Mouse (Mus musculus): Measurements from ENCODE around the gene Spryd7. TPM values are rescaled to one million over a fixed set of nuclear protein-coding genes. Genes with fewer than 3 reads are reported as not detected.
A peak's percentile ranks its signal among the peaks of the same experiment; 100 is the strongest.
"Not testable (repeated sequence)": the region's sequence is repeated elsewhere in the genome, so short reads cannot be mapped to it uniquely, and the experiment has no call there.

Spryd7 gene
- total RNA-seq (2022) = 10 to 100 TPM; 45.9 to 52.8 (median 49.5) TPM

DNA sequence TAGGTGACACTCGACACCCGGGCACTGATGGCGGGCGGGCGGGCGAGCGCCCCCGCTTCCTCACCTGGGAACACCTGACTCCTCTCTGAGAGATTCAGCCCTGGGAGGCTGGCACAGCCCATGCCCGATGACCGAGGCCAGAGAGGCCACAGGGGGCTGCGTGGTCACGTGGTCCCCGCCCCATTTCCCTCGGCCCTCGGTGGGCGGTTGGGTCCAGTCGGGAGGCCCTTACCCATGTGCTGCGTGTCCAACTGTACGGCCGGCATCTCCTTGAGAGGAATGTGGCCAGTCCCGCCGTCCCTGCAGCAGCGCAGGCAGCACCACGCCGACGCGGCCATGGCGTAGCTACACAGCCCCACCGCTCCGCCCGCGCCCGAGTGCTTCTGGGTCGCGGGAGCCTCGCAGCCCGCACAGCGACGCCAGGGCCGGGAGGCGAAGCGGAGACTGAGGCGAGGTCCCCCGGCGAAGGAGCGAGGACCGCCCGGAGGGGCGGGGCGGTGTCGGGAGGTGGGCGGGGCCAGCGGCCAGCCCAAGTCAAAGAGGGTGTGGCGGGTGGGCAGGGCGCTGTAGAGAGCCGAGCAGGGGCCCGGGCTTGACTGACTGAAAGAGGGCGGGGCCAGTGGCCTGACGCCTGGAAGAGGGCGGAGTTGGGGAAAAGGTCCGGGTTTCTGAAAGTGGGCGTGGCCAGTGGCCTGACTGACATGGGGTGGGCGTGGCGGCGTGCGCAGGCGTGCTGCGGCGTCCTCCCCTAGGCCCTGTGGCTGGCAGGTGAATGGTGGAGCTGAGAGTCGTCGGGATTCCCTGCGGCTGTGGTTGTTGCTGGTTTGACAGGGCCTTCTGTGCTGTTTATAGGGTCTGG, at the start of gene Spryd7:
Gene Spryd7, minus strand, starts transcription at position 598 of the 859 bp plus-strand sequence.
- DNase-seq (ENCODE audit: low spot score in 2 of 2) = peak; percentile 96 to 98

- not testable (repeated sequence) for DNase-seq (ENCODE audit: low spot score in 2 of 2)
These were observed 49.4 kb upstream of the Spryd7 start for GRCm38 (mm10) chr14:61606088-61606487.

- DNase-seq (ENCODE audit: low spot score in 2 of 2) = peak in 1 of 2 experiments; percentile 42
These were observed 47.4 kb upstream of the Spryd7 start for GRCm38 (mm10) chr14:61604081-61604480.

- DNase-seq (ENCODE audit: low spot score in 2 of 2) = peak in 1 of 2 experiments; percentile 25
These were observed 46.5 kb upstream of the Spryd7 start for GRCm38 (mm10) chr14:61603069-61603755.

DNA sequence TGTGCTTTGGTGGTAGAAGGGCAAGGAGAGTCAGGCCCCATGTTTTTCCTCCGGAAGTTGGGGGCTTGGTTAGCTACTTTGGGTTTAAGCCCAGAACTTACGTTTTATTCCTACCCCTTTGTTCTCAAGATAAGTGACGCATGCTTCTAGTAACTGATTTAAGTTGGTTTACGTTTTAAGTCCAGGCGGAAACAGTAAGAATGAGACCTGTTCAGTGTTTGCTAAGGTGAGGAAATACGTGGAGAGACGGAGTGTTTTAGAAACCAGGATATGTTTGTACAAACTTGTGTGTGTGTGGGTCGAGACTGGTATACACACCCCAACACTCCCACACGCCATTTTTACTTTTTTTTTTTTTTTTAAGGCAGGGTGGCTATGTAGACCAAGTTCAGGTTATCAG, 44.7 kb upstream of the Spryd7 start:
- DNase-seq (ENCODE audit: low spot score in 2 of 2) = no peak

GRCm38 (mm10) chr14:61599057-61599806, 42.5 kb upstream of the Spryd7 start:
- peak; percentile 73 to 85 for DNase-seq (ENCODE audit: low spot score in 2 of 2)

DNA sequence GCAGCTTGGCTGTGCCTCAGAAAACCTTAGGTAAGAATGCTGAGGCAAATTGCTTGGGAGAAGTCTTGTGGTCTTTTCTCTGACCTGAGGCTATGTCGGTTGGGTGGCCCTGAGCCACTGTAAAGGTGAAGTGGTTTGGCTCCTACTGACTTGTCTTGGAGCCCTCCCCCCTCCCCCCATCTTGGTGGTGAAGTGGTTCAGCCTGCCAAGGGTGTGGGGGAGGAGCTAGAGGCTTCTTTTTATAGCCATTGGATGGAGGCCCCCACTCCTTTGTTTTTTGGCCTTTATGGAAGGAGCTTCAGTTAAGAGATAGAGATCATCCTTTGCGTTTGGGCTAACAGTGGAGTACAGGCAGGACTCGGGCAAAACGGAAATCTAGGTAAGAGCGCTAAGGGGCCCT, 41.3 kb upstream of the Spryd7 start, which contains the start of gene Trim13:
Gene Trim13, plus strand, starts transcription at position 280 of the 400 bp plus-strand sequence.
- no peak for DNase-seq (ENCODE audit: low spot score in 2 of 2)

DNA sequence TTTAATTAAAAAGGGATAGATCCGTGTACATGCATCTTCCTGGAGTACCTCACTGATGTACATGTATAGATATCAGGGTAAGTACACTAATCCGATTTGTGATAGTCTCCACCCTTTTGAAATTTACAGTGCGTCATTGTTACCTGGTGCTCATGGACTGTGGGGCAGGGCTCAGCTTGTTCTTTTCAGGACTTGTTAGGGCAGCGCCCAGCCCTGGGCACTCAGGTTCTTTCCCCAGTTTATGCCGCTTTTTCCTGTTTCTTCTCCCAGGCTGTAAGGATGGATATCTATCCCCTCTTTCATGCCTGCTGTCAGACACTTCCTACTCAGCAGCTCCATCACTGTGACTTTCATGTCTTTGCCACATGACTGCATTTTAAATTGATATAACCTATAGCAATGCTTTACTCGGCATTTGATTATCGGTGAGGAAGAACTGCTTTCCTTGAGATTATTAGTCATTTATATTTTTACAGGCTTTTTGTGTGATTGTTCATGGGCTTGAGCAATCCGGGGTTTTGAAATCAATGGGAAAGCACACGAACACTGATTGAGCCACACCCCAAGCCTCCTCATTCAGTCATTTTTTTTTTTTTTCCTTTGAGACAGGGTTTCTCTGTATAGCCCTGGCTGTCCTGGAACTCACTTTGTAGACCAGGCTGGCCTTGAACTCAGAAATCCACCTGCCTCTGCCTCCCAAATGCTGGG, 40.2 kb upstream of the Spryd7 start:
- no peak for DNase-seq (ENCODE audit: low spot score in 2 of 2)

DNA sequence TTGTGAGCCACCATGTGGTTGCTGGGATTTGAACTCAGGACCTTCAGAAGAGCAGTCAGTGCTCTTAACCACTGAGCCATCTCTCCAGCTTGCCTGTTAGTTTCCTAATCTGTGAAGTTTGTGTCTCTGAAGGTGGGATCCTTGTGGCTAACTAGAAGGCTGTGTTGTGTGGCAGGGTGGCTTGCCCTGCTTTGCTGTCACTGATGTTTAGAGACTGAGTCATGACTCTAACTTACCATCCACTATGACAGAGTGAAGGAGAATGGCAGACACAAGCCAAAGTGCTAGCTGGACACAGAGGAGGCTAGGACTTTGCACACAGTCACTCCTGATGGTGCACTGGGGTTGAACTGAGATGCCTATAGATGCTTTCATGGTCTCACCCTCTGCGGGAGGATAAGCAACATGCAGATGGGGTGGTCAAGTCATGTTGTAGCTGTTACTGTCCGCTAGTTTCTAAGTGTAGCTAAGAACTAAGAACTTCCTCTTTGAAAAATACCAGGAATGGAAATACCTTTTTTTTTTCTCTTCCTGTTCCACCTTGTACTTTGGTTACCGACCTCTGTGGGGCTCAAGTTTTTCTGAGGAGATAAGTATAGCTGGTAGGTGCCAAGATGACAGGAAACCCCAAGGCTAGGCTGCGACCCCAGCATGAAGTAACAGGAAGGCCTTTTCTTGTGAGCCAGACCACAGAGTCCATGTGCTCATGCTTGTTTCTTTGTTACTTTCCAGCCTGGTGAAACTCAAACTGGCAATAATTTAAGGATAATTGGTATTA, 32.8 kb upstream of the Spryd7 start:
- no peak for DNase-seq (ENCODE audit: low spot score in 2 of 2)

DNA sequence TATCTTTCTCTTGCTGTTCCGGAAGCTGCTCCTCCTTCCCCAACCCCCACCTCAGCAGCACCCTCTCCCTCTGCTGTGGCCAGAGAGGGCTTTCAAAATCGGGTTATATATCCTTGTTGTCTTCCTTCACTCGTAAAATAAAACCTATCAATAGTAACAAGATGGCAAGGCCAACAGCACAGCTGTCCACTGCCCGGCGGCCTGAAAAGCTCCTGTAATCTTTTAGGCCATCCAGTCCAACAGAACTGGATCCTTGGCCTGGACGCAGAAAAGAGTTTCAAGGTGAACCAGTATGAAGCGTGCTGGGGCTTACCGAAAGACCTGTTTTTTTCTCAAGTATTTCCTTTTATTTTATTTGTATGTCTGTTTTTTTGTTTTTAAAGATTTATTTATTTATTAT, 19.3 kb upstream of the Spryd7 start:
- no peak for DNase-seq (ENCODE audit: low spot score in 2 of 2)

DNA sequence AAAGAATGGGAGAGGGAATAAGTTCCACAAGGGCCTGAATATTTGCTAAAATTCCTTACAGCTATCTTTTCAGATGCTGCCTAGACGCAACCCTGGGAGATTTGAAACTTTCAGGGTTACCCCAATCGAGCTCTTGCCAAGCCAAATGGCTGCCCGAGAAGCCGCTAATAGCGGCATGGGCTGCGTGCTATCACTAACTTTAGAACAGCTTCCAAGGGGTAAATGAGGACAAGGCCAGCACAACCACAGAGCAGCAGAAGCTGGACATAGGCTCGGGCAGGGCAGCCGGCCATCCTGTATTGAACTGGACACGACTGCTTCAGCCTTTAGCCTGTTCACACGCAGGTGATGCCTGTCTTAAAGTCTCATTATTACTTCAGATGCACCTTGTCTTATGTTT, 18.4 kb upstream of the Spryd7 start:
- no peak for DNase-seq (ENCODE audit: low spot score in 2 of 2)

DNA sequence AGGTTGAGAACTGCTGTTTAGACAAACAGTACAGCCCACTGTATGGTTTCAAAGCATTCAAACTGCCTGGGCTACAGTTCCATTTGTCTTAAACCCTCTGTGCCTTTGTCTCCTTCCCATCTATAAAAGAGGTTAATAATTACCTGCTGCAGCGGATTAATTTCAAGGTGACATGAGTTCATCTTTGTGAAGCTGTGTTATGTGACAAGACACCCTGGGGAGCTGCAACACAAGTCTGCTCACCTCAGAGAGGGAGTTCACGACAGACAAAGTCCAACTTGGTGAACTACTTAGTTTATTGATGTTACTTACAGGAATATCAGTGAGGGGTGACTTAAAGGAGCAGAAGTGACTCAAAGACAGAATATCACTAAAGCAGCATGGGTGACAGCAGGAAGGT, 15.4 kb upstream of the Spryd7 start:
- DNase-seq (ENCODE audit: low spot score in 2 of 2) = no peak

GRCm38 (mm10) chr14:61571366-61571765, 14.7 kb upstream of the Spryd7 start:
- DNase-seq (ENCODE audit: low spot score in 2 of 2) = peak; percentile 39 to 84

DNA sequence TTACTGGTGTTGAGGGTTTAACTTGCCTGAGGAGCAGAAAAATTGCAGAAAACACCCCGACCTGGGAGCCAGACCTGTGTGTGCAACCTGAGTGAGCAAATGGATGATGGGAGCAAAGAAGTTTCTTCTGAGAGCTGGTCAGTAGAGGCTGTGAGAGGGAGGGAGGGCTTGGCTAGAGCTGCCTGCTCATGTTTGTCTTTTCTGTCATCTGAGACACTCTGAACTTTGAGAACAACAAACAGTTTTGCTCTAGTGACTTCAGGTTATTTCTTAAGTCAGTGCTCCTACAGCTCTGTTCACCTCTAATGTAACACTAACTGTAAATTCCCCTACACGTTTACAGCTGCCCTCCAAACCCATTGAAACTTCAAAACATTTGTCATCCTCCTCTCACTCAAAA, 12.7 kb upstream of the Spryd7 start:
- DNase-seq (ENCODE audit: low spot score in 2 of 2) = no peak

- not testable (repeated sequence) for DNase-seq (ENCODE audit: low spot score in 2 of 2)
These were observed 9.5 kb upstream of the Spryd7 start for GRCm38 (mm10) chr14:61566211-61566610.

- no peak for DNase-seq (ENCODE audit: low spot score in 2 of 2)
These were observed 3.2 kb upstream of the Spryd7 start for GRCm38 (mm10) chr14:61559856-61560255.

GRCm38 (mm10) chr14:61558901-61559300, 2.2 kb upstream of the Spryd7 start:
- DNase-seq (ENCODE audit: low spot score in 2 of 2) = no peak

GRCm38 (mm10) chr14:61555931-61556288, 776 bp downstream of the Spryd7 start:
- no peak for DNase-seq (ENCODE audit: low spot score in 2 of 2)

GRCm38 (mm10) chr14:61548614-61549013, 8.1 kb downstream of the Spryd7 start:
- DNase-seq (ENCODE audit: low spot score in 2 of 2) = no peak

DNA sequence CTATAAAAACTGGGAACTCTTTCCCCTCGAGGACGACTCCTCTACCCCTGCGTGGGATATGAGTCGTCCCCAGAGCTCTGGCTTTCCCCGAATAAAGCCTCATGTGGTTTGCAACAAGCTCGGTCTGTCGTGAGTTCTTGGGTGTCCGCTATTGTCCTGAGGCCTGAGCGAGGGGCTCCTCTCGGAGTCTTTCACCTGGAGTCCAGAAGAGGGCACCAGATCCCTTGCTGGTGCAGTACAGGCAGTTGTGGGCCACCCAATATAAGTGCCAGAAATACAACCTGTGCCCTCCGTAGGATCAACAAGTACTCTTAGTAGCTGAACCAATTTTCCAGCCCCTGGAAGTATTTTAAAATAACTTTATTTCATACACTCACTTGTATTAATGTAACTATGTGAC, 18.9 kb downstream of the Spryd7 start:
- not testable (repeated sequence) for DNase-seq (ENCODE audit: low spot score in 2 of 2)
